Mouse (Mus musculus) activated CD4-positive, CD25-positive, alpha-beta regulatory T cell, adult 4 months (primary cell): ENCODE data around the gene Glis3. TPM values are rescaled to one million over a fixed set of nuclear protein-coding genes. Genes with fewer than 3 reads are reported as not detected.

Experiments used
- ATAC-seq: one replicate; pipeline ENCODE4 v1.8.0; 2017
- polyA plus RNA-seq, 2 experiments: library from polyadenylated mRNA; unstranded; fragments of 100-300 nt; shearing (Covaris generic); gene quantifications; one replicate each; pipeline ENCODE4 v1.2.1; 2017

Gene Glis3
- 1 to 10 TPM in 1 of 2 experiments, under 1 TPM in 1; 0.13 to 1.3 TPM for polyA plus RNA-seq

GRCm38 (mm10) chr19:28679776-28680391 lies at the start of gene Glis3:
Glis3 (minus strand) TSS chr19:28680077.
- no peak for ATAC-seq

GRCm38 (mm10) chr19:28726161-28726880 lies 46.4 kb upstream of the Glis3 start:
- no peak for ATAC-seq

GRCm38 (mm10) chr19:28724641-28725040 lies 44.8 kb upstream of the Glis3 start:
- no peak for ATAC-seq

GRCm38 (mm10) chr19:28722626-28723025 lies 42.7 kb upstream of the Glis3 start:
- no peak for ATAC-seq

- ATAC-seq = no peak
Observed at GRCm38 (mm10) chr19:28721834-28722233, 42.0 kb upstream of the Glis3 start.

- no peak for ATAC-seq
Observed at GRCm38 (mm10) chr19:28720016-28720415, 40.1 kb upstream of the Glis3 start.

GRCm38 (mm10) chr19:28714674-28715073 lies 34.8 kb upstream of the Glis3 start:
- ATAC-seq = no peak

- ATAC-seq = no peak
Observed at GRCm38 (mm10) chr19:28697718-28698117, 17.8 kb upstream of the Glis3 start.

GRCm38 (mm10) chr19:28686398-28686797 lies 6.5 kb upstream of the Glis3 start:
- no peak for ATAC-seq

- ATAC-seq = no peak
Observed at GRCm38 (mm10) chr19:28685484-28685883, 5.6 kb upstream of the Glis3 start.

- ATAC-seq = no peak
Observed at GRCm38 (mm10) chr19:28684347-28684746, 4.5 kb upstream of the Glis3 start.

GRCm38 (mm10) chr19:28683346-28683745 lies 3.5 kb upstream of the Glis3 start:
- ATAC-seq = no peak

GRCm38 (mm10) chr19:28679291-28679775 lies 544 bp downstream of the Glis3 start:
- ATAC-seq = peak; percentile 39

GRCm38 (mm10) chr19:28678646-28679270 lies 1.1 kb downstream of the Glis3 start:
- no peak for ATAC-seq

- ATAC-seq = peak; percentile 32
Observed at GRCm38 (mm10) chr19:28677728-28678438, 2.0 kb downstream of the Glis3 start.

- no peak for ATAC-seq
Observed at GRCm38 (mm10) chr19:28677045-28677727, 2.7 kb downstream of the Glis3 start.

GRCm38 (mm10) chr19:28663781-28664180 lies 16.1 kb downstream of the Glis3 start:
- ATAC-seq = no peak

- ATAC-seq = no peak
Observed at GRCm38 (mm10) chr19:28663148-28663547, 16.7 kb downstream of the Glis3 start.

GRCm38 (mm10) chr19:28662474-28662873 lies 17.4 kb downstream of the Glis3 start:
- no peak for ATAC-seq

GRCm38 (mm10) chr19:28660912-28661311 lies 19.0 kb downstream of the Glis3 start:
- no peak for ATAC-seq

- ATAC-seq = no peak
Observed at GRCm38 (mm10) chr19:28657686-28658195, 22.1 kb downstream of the Glis3 start.

- no peak for ATAC-seq
Observed at GRCm38 (mm10) chr19:28656882-28657281, 23.0 kb downstream of the Glis3 start.
